In genomic region chr4:63158961-63159592, GRCm38 (mm10) we compare ENCODE assay signal across 8 mouse cellular contexts. TPM values are rescaled to one million over a fixed set of nuclear protein-coding genes. Genes with fewer than 3 reads are reported as not detected.
A peak's percentile ranks its signal among the peaks of the same experiment; 100 is the strongest.
DNase-seq lines count a peak whose midpoint lies in the region; ATAC-seq lines count a peak whose summit lies in the region.

No protein-coding gene starts in this region.

- no peak overlapping the region for H3K27ac ChIP-seq in midbrain, embryonic 13.5 days

- H3K36me3 ChIP-seq in midbrain, embryonic 13.5 days = no peaks in the 10 kb centered on the region

- no peak overlapping the region for H3K9ac ChIP-seq in midbrain, embryonic 13.5 days (replicated peaks)

- H3K4me3 ChIP-seq in midbrain, embryonic 13.5 days (replicated peaks) = no peak overlapping the region

- ATAC-seq in midbrain, embryonic 13.5 days = peak; percentile 95
- no peak; the same call in 1 of the 2 replicates for ATAC-seq in erythroid progenitor cell, adult 5-6 weeks (replicated peaks; ENCODE audit: low FRiP score, poor library complexity, severe bottlenecking)

- WGBS in midbrain, embryonic 13.5 days = 15% methylated on average over 5 of the region's 5 CpGs

- intact Hi-C loops in left cerebral cortex, postnatal 36 days (cut with DNase I) = loop anchor here (5.0 kb wide), 1 partner anchor 158 kb away; no protein-coding TSS in a partner anchor

- DNase-seq in adrenal gland, postnatal 10 days = peak; percentile 92
- peak; percentile 80 for DNase-seq in embryo, embryonic 9.5 days (ENCODE audit: extremely low spot score)
- peak; percentile 96 for DNase-seq in heart, adult 11 months
- DNase-seq in kidney, adult 11 months = peak; percentile 88
- DNase-seq in left cerebral cortex, postnatal 36 days (ENCODE audit: low spot score in 2 of 2) = peak; percentile 71 to 76
- peak; percentile 23 to 78 for DNase-seq in spleen, postnatal 10 days (ENCODE audit: low spot score in 2 of 2)

- H3K4me1 ChIP-seq in midbrain, embryonic 13.5 days (replicated peaks) = no peaks in the 10 kb centered on the region

- H3K27me3 ChIP-seq in midbrain, embryonic 13.5 days = no peaks in the 10 kb centered on the region

- no peak overlapping the region for H3K4me2 ChIP-seq in midbrain, embryonic 13.5 days (replicated peaks)

- no peaks in the 10 kb centered on the region for H3K9me3 ChIP-seq in midbrain, embryonic 13.5 days

RNA-seq across cellular contexts. Expression of gene Ambp, which starts 4.5 kb away (rescaled TPM):
- 100 to 1,000 TPM; 247 to 625 TPM for total RNA-seq in adrenal gland, postnatal 10 days (2021)
- total RNA-seq in left cerebral cortex, postnatal 36 days (2021) = not detected
- 1.4 TPM in 1 of 2 replicates, not detected in the other for polyA plus RNA-seq in midbrain, embryonic 13.5 days (2015; fragmentation: Nextera tagmentation; extraction: Ambion mirVana)
- total RNA-seq in erythroid progenitor cell, adult 5-6 weeks (2015; ENCODE audit: low replicate concordance) = not detected in 2 replicates
- not detected in 2 replicates for total RNA-seq in erythroid progenitor cell, adult 5-6 weeks (2017; ENCODE audit: low replicate concordance)

RNA-seq across cellular contexts. Expression of gene Kif12, which starts 12.9 kb away (rescaled TPM):
- total RNA-seq in adrenal gland, postnatal 10 days (2021) = under 1 TPM in 1 of 2 experiments, not detected in 1; 0.45 TPM
- total RNA-seq in left cerebral cortex, postnatal 36 days (2021) = not detected
- 0.23 TPM in 1 of 2 replicates, not detected in the other for polyA plus RNA-seq in midbrain, embryonic 13.5 days (2015; fragmentation: Nextera tagmentation; extraction: Ambion mirVana)
- total RNA-seq in erythroid progenitor cell, adult 5-6 weeks (2015; ENCODE audit: low replicate concordance) = not detected in 2 replicates
- total RNA-seq in erythroid progenitor cell, adult 5-6 weeks (2017; ENCODE audit: low replicate concordance) = not detected in 2 replicates

RNA-seq across cellular contexts. Expression of gene Col27a1, which starts 54.7 kb away (rescaled TPM):
- total RNA-seq in adrenal gland, postnatal 10 days (2021) = 10 to 100 TPM; 11.4 to 15.2 TPM
- 1 to 10 TPM; 2.2 to 4.3 TPM for total RNA-seq in left cerebral cortex, postnatal 36 days (2021)
- polyA plus RNA-seq in midbrain, embryonic 13.5 days (2015; fragmentation: Nextera tagmentation; extraction: Ambion mirVana) = 1.3 and 2.1 TPM in 2 replicates
- total RNA-seq in erythroid progenitor cell, adult 5-6 weeks (2015; ENCODE audit: low replicate concordance) = 0.36 and 0.42 TPM in 2 replicates
- total RNA-seq in erythroid progenitor cell, adult 5-6 weeks (2017; ENCODE audit: low replicate concordance) = under 0.01 TPM in 1 of 2 replicates, not detected in the other

Comparison
In these comparisons a context has a peak if more than half of its experiments do, and no peak if none do; other contexts are left out.
1. RNA of gene Ambp, which starts 4.5 kb away (total RNA-seq): 247 to 625 TPM in adrenal gland, postnatal 10 days; not detected in left cerebral cortex, postnatal 36 days and not detected in erythroid progenitor cell, adult 5-6 weeks; every median in the first group is over 100 times any median in the second.
2. Peak in every context shown above with its lines, with median percentiles within 50 percentile points of each other: DNase-seq.